Mouse (Mus musculus): ENCODE measurements around the gene Gm20388. TPM values are rescaled to one million over a fixed set of nuclear protein-coding genes. Genes with fewer than 3 reads are reported as not detected.
A peak's percentile ranks its signal among the peaks of the same experiment; 100 is the strongest.

Gene Gm20388
- total RNA-seq, 1 experiment from 2014 or later = 18.4 TPM

- ATAC-seq (replicated peaks in 1 of 2; ENCODE audit: insufficient read depth in 1 of 2, low FRiP score in 2 of 2, low TSS enrichment in 1 of 2, low read depth in 1 of 2, poor library complexity in 2 of 2, severe bottlenecking in 2 of 2) = no peak
Observed at GRCm38 (mm10) chr8:124284333-124284711, 4373.7 kb downstream of the Gm20388 start.

- no peak for ATAC-seq (replicated peaks in 1 of 2; ENCODE audit: insufficient read depth in 1 of 2, low FRiP score in 2 of 2, low TSS enrichment in 1 of 2, low read depth in 1 of 2, poor library complexity in 2 of 2, severe bottlenecking in 2 of 2)
Observed at GRCm38 (mm10) chr8:124284984-124285576, 4374.4 kb downstream of the Gm20388 start.

GRCm38 (mm10) chr8:124286461-124287124, 4376.0 kb downstream of the Gm20388 start:
- ATAC-seq (replicated peaks in 1 of 2; ENCODE audit: insufficient read depth in 1 of 2, low FRiP score in 2 of 2, low TSS enrichment in 1 of 2, low read depth in 1 of 2, poor library complexity in 2 of 2, severe bottlenecking in 2 of 2) = no peak

GRCm38 (mm10) chr8:124288215-124288864, 4377.7 kb downstream of the Gm20388 start:
- ATAC-seq (replicated peaks in 1 of 2; ENCODE audit: insufficient read depth in 1 of 2, low FRiP score in 2 of 2, low TSS enrichment in 1 of 2, low read depth in 1 of 2, poor library complexity in 2 of 2, severe bottlenecking in 2 of 2) = no peak

- no peak for ATAC-seq (replicated peaks in 1 of 2; ENCODE audit: insufficient read depth in 1 of 2, low FRiP score in 2 of 2, low TSS enrichment in 1 of 2, low read depth in 1 of 2, poor library complexity in 2 of 2, severe bottlenecking in 2 of 2)
Observed at GRCm38 (mm10) chr8:124289481-124290050, 4378.9 kb downstream of the Gm20388 start.

GRCm38 (mm10) chr8:124290911-124291691, 4380.5 kb downstream of the Gm20388 start:
- ATAC-seq (replicated peaks in 1 of 2; ENCODE audit: insufficient read depth in 1 of 2, low FRiP score in 2 of 2, low TSS enrichment in 1 of 2, low read depth in 1 of 2, poor library complexity in 2 of 2, severe bottlenecking in 2 of 2) = 0 out of 4 replicates have a peak, but pooled peaks have one; percentile 20 to 23

GRCm38 (mm10) chr8:124291693-124292092, 4381.1 kb downstream of the Gm20388 start:
- ATAC-seq (replicated peaks in 1 of 2; ENCODE audit: insufficient read depth in 1 of 2, low FRiP score in 2 of 2, low TSS enrichment in 1 of 2, low read depth in 1 of 2, poor library complexity in 2 of 2, severe bottlenecking in 2 of 2) = no peak

GRCm38 (mm10) chr8:124292965-124293364, 4382.3 kb downstream of the Gm20388 start:
- no peak for ATAC-seq (replicated peaks in 1 of 2; ENCODE audit: insufficient read depth in 1 of 2, low FRiP score in 2 of 2, low TSS enrichment in 1 of 2, low read depth in 1 of 2, poor library complexity in 2 of 2, severe bottlenecking in 2 of 2)

- peak; percentile 42 to 57; a peak in 3 of 4 replicates for ATAC-seq (replicated peaks in 1 of 2; ENCODE audit: insufficient read depth in 1 of 2, low FRiP score in 2 of 2, low TSS enrichment in 1 of 2, low read depth in 1 of 2, poor library complexity in 2 of 2, severe bottlenecking in 2 of 2)
Observed at GRCm38 (mm10) chr8:124294425-124294824, 4383.8 kb downstream of the Gm20388 start.

GRCm38 (mm10) chr8:124294900-124295299, 4384.3 kb downstream of the Gm20388 start:
- ATAC-seq (replicated peaks in 1 of 2; ENCODE audit: insufficient read depth in 1 of 2, low FRiP score in 2 of 2, low TSS enrichment in 1 of 2, low read depth in 1 of 2, poor library complexity in 2 of 2, severe bottlenecking in 2 of 2) = 0 out of 4 replicates have a peak, but pooled peaks of 1 of the 2 experiments have one; percentile 11

GRCm38 (mm10) chr8:124295357-124295756, 4384.7 kb downstream of the Gm20388 start:
- ATAC-seq (replicated peaks in 1 of 2; ENCODE audit: insufficient read depth in 1 of 2, low FRiP score in 2 of 2, low TSS enrichment in 1 of 2, low read depth in 1 of 2, poor library complexity in 2 of 2, severe bottlenecking in 2 of 2) = no peak

- no peak for ATAC-seq (replicated peaks in 1 of 2; ENCODE audit: insufficient read depth in 1 of 2, low FRiP score in 2 of 2, low TSS enrichment in 1 of 2, low read depth in 1 of 2, poor library complexity in 2 of 2, severe bottlenecking in 2 of 2)
Observed at GRCm38 (mm10) chr8:124301512-124301911, 4390.9 kb downstream of the Gm20388 start.

GRCm38 (mm10) chr8:124301935-124302555, 4391.4 kb downstream of the Gm20388 start:
- ATAC-seq (replicated peaks in 1 of 2; ENCODE audit: insufficient read depth in 1 of 2, low FRiP score in 2 of 2, low TSS enrichment in 1 of 2, low read depth in 1 of 2, poor library complexity in 2 of 2, severe bottlenecking in 2 of 2) = peak; percentile 19 to 54; a peak in 2 of 4 replicates

GRCm38 (mm10) chr8:124303211-124303902, 4392.7 kb downstream of the Gm20388 start:
- ATAC-seq (replicated peaks in 1 of 2; ENCODE audit: insufficient read depth in 1 of 2, low FRiP score in 2 of 2, low TSS enrichment in 1 of 2, low read depth in 1 of 2, poor library complexity in 2 of 2, severe bottlenecking in 2 of 2) = no peak

- ATAC-seq (replicated peaks in 1 of 2; ENCODE audit: insufficient read depth in 1 of 2, low FRiP score in 2 of 2, low TSS enrichment in 1 of 2, low read depth in 1 of 2, poor library complexity in 2 of 2, severe bottlenecking in 2 of 2) = no peak
Observed at GRCm38 (mm10) chr8:124304141-124304540, 4393.5 kb downstream of the Gm20388 start.

- peak; percentile 9 to 44; a peak in 2 of 4 replicates for ATAC-seq (replicated peaks in 1 of 2; ENCODE audit: insufficient read depth in 1 of 2, low FRiP score in 2 of 2, low TSS enrichment in 1 of 2, low read depth in 1 of 2, poor library complexity in 2 of 2, severe bottlenecking in 2 of 2)
Observed at GRCm38 (mm10) chr8:124306574-124306973, 4395.9 kb downstream of the Gm20388 start.
